In genomic region chr2:165736297-165736696, GRCm38 (mm10) we compare ENCODE assay signal across 13 mouse cellular contexts.
"Had no signal": no experiment of that assay in that cellular context is flagged by ENCODE, and none has a peak within 500 bp of the region (broad histone marks: within the 10 kb centered on the region; RNA-seq: fewer than 3 reads in every experiment).

No protein-coding gene starts in this region.

- H3K4me1 ChIP-seq: liver, embryonic 15.5 days had no signal

- H3K4me2 ChIP-seq: liver, embryonic 11.5 days; liver, embryonic 15.5 days; midbrain, embryonic 15.5 days had no signal

- H3K4me3 ChIP-seq: left cerebral cortex, adult 2 months; limb, embryonic 10.5 days; liver, embryonic 15.5 days; midbrain, embryonic 15.5 days had no signal

- ATAC-seq: lung, postnatal 0 days; midbrain, embryonic 15.5 days had no signal

- H3K9me3 ChIP-seq: limb, embryonic 10.5 days; liver, embryonic 15.5 days; midbrain, embryonic 15.5 days had no signal

- H3K27ac ChIP-seq: left cerebral cortex, adult 2 months; limb, embryonic 10.5 days; liver, embryonic 15.5 days; midbrain, embryonic 15.5 days had no signal

- H3K9ac ChIP-seq: liver, embryonic 15.5 days; midbrain, embryonic 15.5 days had no signal

- H3K36me3 ChIP-seq: limb, embryonic 10.5 days; liver, embryonic 15.5 days; midbrain, embryonic 15.5 days had no signal

- H3K27me3 ChIP-seq: liver, embryonic 15.5 days; midbrain, embryonic 15.5 days had no signal

- DNase-seq: kidney, postnatal 10 days; kidney, postnatal 4 days; lung, adult 2 months; lung, postnatal 36 days; right cerebral cortex, adult 18-20 months; thymus, adult 18-20 months; thymus, postnatal 14 days had no signal
